Mouse (Mus musculus) megakaryocyte, embryonic 14.5 days (primary cell): Measurements from ENCODE around the gene Aox2.

Experiments used
- FLI1 ChIP-seq: IDR thresholded peaks from 2 replicates; pipeline ENCODE4 v1.6.1; 2012; ENCODE audit warnings: low read length, inconsistent platforms, mixed read lengths
- GATA1 ChIP-seq: IDR thresholded peaks from 3 replicates; pipeline ENCODE4 v1.6.1; 2012; ENCODE audit warnings: mixed read lengths, low read length, inconsistent platforms, borderline replicate concordance

- TF ChIP-seq GATA1 (no peak), FLI1 (no peak)
Observed at GRCm38 (mm10) chr1:58408141-58408540, 130.0 kb downstream of the Aox2 start.
